Mouse (Mus musculus) lung, adult 2 months (tissue): ENCODE results near the gene Cage1.

Experiments
- CTCF ChIP-seq: fragments of 200-500 bp; IDR thresholded peaks from 2 replicates; pipeline ENCODE4 v1.5.1; 2011; ENCODE audit warnings: mild to moderate bottlenecking, low read length, control low read depth; ENCODE audit not compliant: insufficient read depth
- POLR2A ChIP-seq: fragments of 200-500 bp; IDR thresholded peaks from 2 replicates; pipeline ENCODE4 v1.6.1; 2011; ENCODE audit warnings: low read depth, mild to moderate bottlenecking, control low read depth, low read length, borderline replicate concordance; ENCODE audit errors: extremely low read depth

GRCm38 (mm10) chr13:37999713-38000112 is 37.2 kb downstream of the Cage1 start:
- TF ChIP-seq POLR2A (no peak), CTCF (no peak)
